Mouse (Mus musculus): ENCODE data around the gene Gcnt1. TPM values are rescaled to one million over a fixed set of nuclear protein-coding genes. Genes with fewer than 3 reads are reported as not detected.

Gene Gcnt1
- polyA plus RNA-seq (2012; rRNA removed) = 1.7 and 4.3 TPM in 2 replicates

GRCm38 (mm10) chr19:17372701-17373100, at the start of gene Gcnt1:
Gcnt1 (minus strand) TSS chr19:17372844.
- no peak for DNase-seq
- WGBS = 79% methylated on average over 3 of the region's 3 CpGs
- TF ChIP-seq CTCF (IDR thresholded peaks at IDR 0.05; ENCODE audit: insufficient read depth, low read length) = no peak
- TF ChIP-seq POLR2A (IDR thresholded peaks at IDR 0.05; ENCODE audit: borderline replicate concordance, extremely low read depth, low read depth, low read length) = no peak
- Histone ChIP-seq H3K4me3 (replicated peaks; ENCODE audit: extremely low read depth, low read depth, low read length) (no peak within 1 kb of the TSS), H3K4me1 (ENCODE audit: control insufficient read depth, insufficient read depth, low read length) (no peaks in the 10 kb centered on the region)

- 37% methylated on average over 1 of the region's 1 CpGs for WGBS
- TF ChIP-seq POLR2A (IDR thresholded peaks at IDR 0.05; ENCODE audit: borderline replicate concordance, extremely low read depth, low read depth, low read length) = no peak
- no peak for TF ChIP-seq CTCF (IDR thresholded peaks at IDR 0.05; ENCODE audit: insufficient read depth, low read length)
These were observed 45.2 kb upstream of the Gcnt1 start for GRCm38 (mm10) chr19:17417855-17418254.

GRCm38 (mm10) chr19:17412915-17413459, 40.3 kb upstream of the Gcnt1 start:
- Histone ChIP-seq H3K4me3 (replicated peaks; ENCODE audit: extremely low read depth, low read depth, low read length) (no peak overlapping the region), H3K4me1 (ENCODE audit: control insufficient read depth, insufficient read depth, low read length) (no peaks in the 10 kb centered on the region)
- TF ChIP-seq CTCF (IDR thresholded peaks at IDR 0.05; ENCODE audit: insufficient read depth, low read length) = no peak
- TF ChIP-seq POLR2A (IDR thresholded peaks at IDR 0.05; ENCODE audit: borderline replicate concordance, extremely low read depth, low read depth, low read length) = no peak
- DNase-seq = no peak
- 57% methylated on average over 4 of the region's 4 CpGs for WGBS

More at GRCm38 (mm10) chr19:17417855-17418254, 45.2 kb upstream of the Gcnt1 start:
- Histone ChIP-seq H3K4me1 (ENCODE audit: control insufficient read depth, insufficient read depth, low read length) (no peaks in the 10 kb centered on the region), H3K4me3 (replicated peaks; ENCODE audit: extremely low read depth, low read depth, low read length) (no peak overlapping the region)
- no peak for DNase-seq

- TF ChIP-seq CTCF (IDR thresholded peaks at IDR 0.05; ENCODE audit: insufficient read depth, low read length) = no peak
- DNase-seq = no peak
- H3K4me1 ChIP-seq (ENCODE audit: control insufficient read depth, insufficient read depth, low read length) = no peaks in the 10 kb centered on the region
- WGBS = 73% methylated on average over 5 of the region's 5 CpGs
- no peak overlapping the region for H3K4me3 ChIP-seq (replicated peaks; ENCODE audit: extremely low read depth, low read depth, low read length)
These were observed 37.9 kb upstream of the Gcnt1 start for GRCm38 (mm10) chr19:17410465-17411065.

DNA sequence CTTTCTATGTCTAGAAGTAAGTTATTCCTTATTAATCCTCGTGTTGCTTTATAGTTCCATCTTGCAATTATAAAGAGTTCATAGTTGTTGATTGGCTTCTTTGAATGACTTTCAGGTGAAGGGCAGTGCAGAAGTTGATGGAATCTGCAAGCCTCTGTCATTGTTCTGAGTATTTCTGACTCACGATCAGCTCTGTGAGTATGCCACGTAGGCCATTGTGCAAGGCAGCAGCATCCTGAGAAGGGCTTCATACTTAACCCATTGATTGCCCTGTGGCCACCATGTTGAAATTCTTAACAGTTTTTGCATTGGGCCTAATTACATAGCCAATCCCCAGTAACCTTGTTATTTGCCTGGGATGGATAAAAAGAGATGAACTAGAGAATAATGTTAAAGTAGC, 36.7 kb upstream of the Gcnt1 start:
- no peaks in the 10 kb centered on the region for H3K4me1 ChIP-seq (ENCODE audit: control insufficient read depth, insufficient read depth, low read length)
- TF ChIP-seq CTCF (IDR thresholded peaks at IDR 0.05; ENCODE audit: insufficient read depth, low read length) (no peak), POLR2A (IDR thresholded peaks at IDR 0.05; ENCODE audit: borderline replicate concordance, extremely low read depth, low read depth, low read length) (no peak)
- WGBS = 44% methylated on average over 3 of the region's 3 CpGs

GRCm38 (mm10) chr19:17408591-17408990, 35.9 kb upstream of the Gcnt1 start:
- no peak for TF ChIP-seq POLR2A (IDR thresholded peaks at IDR 0.05; ENCODE audit: borderline replicate concordance, extremely low read depth, low read depth, low read length)
- no peak for TF ChIP-seq CTCF (IDR thresholded peaks at IDR 0.05; ENCODE audit: insufficient read depth, low read length)
- no peak for DNase-seq
- Histone ChIP-seq H3K4me1 (ENCODE audit: control insufficient read depth, insufficient read depth, low read length) (no peaks in the 10 kb centered on the region), H3K4me3 (replicated peaks; ENCODE audit: extremely low read depth, low read depth, low read length) (no peak overlapping the region)

More for the DNA sequence above, 36.7 kb upstream of the Gcnt1 start:
- DNase-seq = no peak
- no peak overlapping the region for H3K4me3 ChIP-seq (replicated peaks; ENCODE audit: extremely low read depth, low read depth, low read length)

DNA sequence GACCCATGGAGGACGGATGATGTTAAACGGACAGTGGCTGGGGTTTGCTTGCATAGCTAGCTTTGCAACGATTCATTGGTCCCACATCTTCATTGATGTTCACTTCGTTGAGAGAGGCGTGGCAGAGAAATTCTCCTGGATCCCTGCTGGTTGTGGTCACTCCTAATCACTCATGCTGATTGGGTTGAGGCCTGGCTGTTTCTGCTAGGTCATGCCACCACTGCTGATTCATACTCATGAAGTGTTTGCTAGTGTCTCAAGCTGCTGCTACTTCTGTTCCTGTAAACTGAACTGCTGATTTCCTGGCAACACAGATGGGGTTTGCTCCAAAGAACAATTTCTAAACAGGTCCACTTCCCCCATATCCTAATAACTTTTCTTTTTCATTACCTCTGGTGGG, 34.2 kb upstream of the Gcnt1 start:
- WGBS = 88% methylated on average over 5 of the region's 5 CpGs
- Histone ChIP-seq H3K4me3 (replicated peaks; ENCODE audit: extremely low read depth, low read depth, low read length) (no peak overlapping the region), H3K4me1 (ENCODE audit: control insufficient read depth, insufficient read depth, low read length) (no peaks in the 10 kb centered on the region)
- DNase-seq = no peak
- TF ChIP-seq CTCF (IDR thresholded peaks at IDR 0.05; ENCODE audit: insufficient read depth, low read length) (no peak), POLR2A (IDR thresholded peaks at IDR 0.05; ENCODE audit: borderline replicate concordance, extremely low read depth, low read depth, low read length) (no peak)

- TF ChIP-seq CTCF (IDR thresholded peaks at IDR 0.05; ENCODE audit: insufficient read depth, low read length) (no peak), POLR2A (IDR thresholded peaks at IDR 0.05; ENCODE audit: borderline replicate concordance, extremely low read depth, low read depth, low read length) (no peak)
- 72% methylated on average over 4 of the region's 4 CpGs for WGBS
These were observed 30.5 kb upstream of the Gcnt1 start for GRCm38 (mm10) chr19:17403175-17403574.

GRCm38 (mm10) chr19:17400571-17400970, 27.9 kb upstream of the Gcnt1 start:
- no peak for TF ChIP-seq CTCF (IDR thresholded peaks at IDR 0.05; ENCODE audit: insufficient read depth, low read length)
- TF ChIP-seq POLR2A (IDR thresholded peaks at IDR 0.05; ENCODE audit: borderline replicate concordance, extremely low read depth, low read depth, low read length) = no peak
- Histone ChIP-seq H3K4me3 (replicated peaks; ENCODE audit: extremely low read depth, low read depth, low read length) (no peak overlapping the region), H3K4me1 (ENCODE audit: control insufficient read depth, insufficient read depth, low read length) (peaks cover 11% of the 10 kb centered on the region)
- no peak for DNase-seq
- 28% methylated on average over 4 of the region's 4 CpGs for WGBS

More at GRCm38 (mm10) chr19:17403175-17403574, 30.5 kb upstream of the Gcnt1 start:
- H3K4me1 ChIP-seq (ENCODE audit: control insufficient read depth, insufficient read depth, low read length) = no peaks in the 10 kb centered on the region
- H3K4me3 ChIP-seq (replicated peaks; ENCODE audit: extremely low read depth, low read depth, low read length) = no peak overlapping the region
- DNase-seq = no peak

GRCm38 (mm10) chr19:17399965-17400364, 27.3 kb upstream of the Gcnt1 start:
- peaks cover 11% of the 10 kb centered on the region for H3K4me1 ChIP-seq (ENCODE audit: control insufficient read depth, insufficient read depth, low read length)
- no peak for DNase-seq
- no peak for TF ChIP-seq POLR2A (IDR thresholded peaks at IDR 0.05; ENCODE audit: borderline replicate concordance, extremely low read depth, low read depth, low read length)
- no peak for TF ChIP-seq CTCF (IDR thresholded peaks at IDR 0.05; ENCODE audit: insufficient read depth, low read length)
- H3K4me3 ChIP-seq (replicated peaks; ENCODE audit: extremely low read depth, low read depth, low read length) = no peak overlapping the region
- 81% methylated on average over 4 of the region's 4 CpGs for WGBS
